Mouse (Mus musculus) cerebellum, adult 11-12 months (tissue): ENCODE measurements around the gene Gm11627.
A peak's percentile ranks its signal among the peaks of the same experiment; 100 is the strongest.
"Not testable (repeated sequence)": the region's sequence is repeated elsewhere in the genome, so short reads cannot be mapped to it uniquely, and the experiment has no call there.

ENCODE experiments used
- DNase-seq: peaks from one replicate; pipeline ENCODE4 v3.0.0; 2022

The Gm11627 gene

GRCm38 (mm10) chr11:102558704-102559103, 20.6 kb downstream of the Gm11627 start:
- DNase-seq = no peak

GRCm38 (mm10) chr11:102557386-102557785, 21.9 kb downstream of the Gm11627 start:
- DNase-seq = no peak

- DNase-seq = no peak
Observed at GRCm38 (mm10) chr11:102556716-102557074, 22.6 kb downstream of the Gm11627 start.

GRCm38 (mm10) chr11:102556031-102556715, 23.1 kb downstream of the Gm11627 start, which contains the start of gene Gpatch8:
TSS of gene Gpatch8 (minus strand) at chr11:102556392.
- DNase-seq = peak; percentile 97

GRCm38 (mm10) chr11:102555400-102556030, 23.7 kb downstream of the Gm11627 start:
- DNase-seq = no peak

GRCm38 (mm10) chr11:102552051-102552450, 27.2 kb downstream of the Gm11627 start:
- no peak for DNase-seq

GRCm38 (mm10) chr11:102551176-102551575, 28.1 kb downstream of the Gm11627 start:
- no peak for DNase-seq

GRCm38 (mm10) chr11:102541471-102541870, 37.8 kb downstream of the Gm11627 start:
- DNase-seq = no peak

- not testable (repeated sequence) for DNase-seq
Observed at GRCm38 (mm10) chr11:102540286-102540685, 39.0 kb downstream of the Gm11627 start.

GRCm38 (mm10) chr11:102539690-102540089, 39.6 kb downstream of the Gm11627 start:
- DNase-seq = no peak

- no peak for DNase-seq
Observed at GRCm38 (mm10) chr11:102536210-102536609, 43.1 kb downstream of the Gm11627 start.

- no peak for DNase-seq
Observed at GRCm38 (mm10) chr11:102534078-102534477, 45.2 kb downstream of the Gm11627 start.

- DNase-seq = no peak
Observed at GRCm38 (mm10) chr11:102531425-102531824, 47.8 kb downstream of the Gm11627 start.
